Mouse (Mus musculus) heart, embryonic 16.5 days (tissue): ENCODE results near the gene Lrrc29. TPM values are rescaled to one million over a fixed set of nuclear protein-coding genes. Genes with fewer than 3 reads are reported as not detected.

Experiments
- ATAC-seq: fragments of 200-750 bp; cut with Nextera tagmentation; replicated peaks from 2 replicates; pipeline ENCODE4 v1.8.0; 2017; ENCODE audit warnings: moderate number of reproducible peaks; ENCODE audit not compliant: insufficient read depth, low FRiP score; ENCODE audit errors: extremely low read depth
- H3K27ac ChIP-seq: fragments of 300-500 bp; sonication (generic); 2 replicates; pipeline ENCODE4 v1.5.1; 2014; ENCODE audit warnings: mild to moderate bottlenecking, low read length, control low read depth, moderate library complexity
- H3K27me3 ChIP-seq: fragments of 300-500 bp; sonication (generic); 2 replicates; pipeline ENCODE4 v1.6.1; 2014; ENCODE audit warnings: low read length, mixed read lengths; ENCODE audit not compliant: control insufficient read depth, insufficient read depth
- H3K36me3 ChIP-seq: fragments of 300-500 bp; sonication (generic); 2 replicates; pipeline ENCODE4 v1.6.1; 2014; ENCODE audit not compliant: control insufficient read depth, insufficient read depth
- H3K4me1 ChIP-seq: fragments of 300-500 bp; sonication (generic); 2 replicates; pipeline ENCODE4 v1.6.1; 2014; ENCODE audit warnings: low read length, mixed read lengths; ENCODE audit not compliant: control insufficient read depth, insufficient read depth
- H3K4me2 ChIP-seq: fragments of 300-500 bp; sonication (generic); 2 replicates; pipeline ENCODE4 v1.6.1; 2014; ENCODE audit warnings: low read depth, mild to moderate bottlenecking, control low read depth, low read length
- H3K4me3 ChIP-seq: fragments of 300-500 bp; sonication (generic); 2 replicates; pipeline ENCODE4 v1.5.1; 2014; ENCODE audit warnings: mild to moderate bottlenecking, control low read depth, low read length
- H3K9ac ChIP-seq: fragments of 300-500 bp; sonication (generic); 2 replicates; pipeline ENCODE4 v1.6.1; 2014; ENCODE audit warnings: low read length, control low read depth
- H3K9me3 ChIP-seq: fragments of 300-500 bp; sonication (generic); replicated peaks from 2 replicates; pipeline ENCODE4 v1.6.1; 2016; ENCODE audit warnings: low read length; ENCODE audit not compliant: control insufficient read depth
- WGBS: fragments of 180-500 bp; shearing (Covaris S2); extraction: QIAGEN DNeasy Blood & Tissue Kit; methylation state at CpG from one replicate; pipeline ENCODE4 v1.1.7; 2014; 5-methylcytosine and 5-hydroxymethylcytosine counted together
- polyA plus RNA-seq: library from polyadenylated mRNA; unstranded; fragments of >200 nt; fragmentation: Nextera tagmentation; extraction: Ambion mirVana; gene quantifications from 2 replicates; pipeline ENCODE4 v1.2.1, GENCODE M21; 2015

Lrrc29 gene
- polyA plus RNA-seq, 1 experiment from 2014 or later: 0.84 TPM

DNA sequence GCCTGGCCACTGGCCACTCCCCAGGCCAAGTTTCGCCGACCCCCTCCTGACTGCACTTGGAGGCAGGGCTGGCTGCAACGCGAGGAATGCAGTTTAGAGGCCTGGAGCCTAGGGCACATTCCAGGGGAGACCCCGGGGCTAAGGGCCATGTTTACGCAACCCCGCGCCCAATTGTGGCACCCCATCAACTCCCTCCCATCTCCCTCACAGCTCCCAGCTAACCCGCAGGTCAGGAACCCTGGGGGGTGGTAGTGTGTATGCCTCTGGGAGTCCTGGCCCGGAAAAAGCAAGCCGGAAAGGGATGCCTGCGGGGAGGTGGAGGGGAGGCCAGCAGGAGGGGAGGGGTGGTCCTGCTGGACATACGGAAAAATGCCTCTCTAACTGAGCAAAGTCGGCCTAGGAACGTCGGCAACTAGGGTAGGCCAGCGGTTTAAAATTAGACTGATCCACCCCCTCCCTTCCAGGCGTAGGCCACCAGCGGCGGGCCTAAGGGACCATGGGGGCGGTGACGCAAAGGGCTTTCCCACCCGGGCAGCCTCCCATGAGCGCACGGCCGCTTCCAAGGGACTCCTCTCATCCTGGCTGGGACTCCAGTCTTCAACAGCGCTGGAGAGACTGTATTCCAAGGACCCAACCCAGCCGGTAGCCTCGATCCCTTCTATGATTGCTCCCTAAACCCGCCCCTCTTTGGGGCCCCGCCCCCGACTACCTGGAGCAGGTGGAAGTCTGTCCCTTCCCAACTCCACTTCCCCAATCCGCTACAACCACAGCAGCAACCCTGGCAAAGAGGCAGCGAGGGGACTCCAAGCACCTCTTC lies 20.7 kb upstream of the Lrrc29 start:
- peak overlapping the region; percentile 73 for H3K4me3 ChIP-seq
- no peaks in the 10 kb centered on the region for H3K9me3 ChIP-seq
- H3K4me2 ChIP-seq: peak overlapping the region; percentile 87
- peak overlapping the region; percentile 87 for H3K9ac ChIP-seq
- H3K27me3 ChIP-seq: peaks cover 2% of the 10 kb centered on the region; the same call in 1 of the 2 replicates
- H3K27ac ChIP-seq: peak overlapping the region; percentile 92
- H3K4me1 ChIP-seq: peaks cover 44% of the 10 kb centered on the region
- no peaks in the 10 kb centered on the region for H3K36me3 ChIP-seq
- ATAC-seq: peak; percentile 39
- 2% methylated on average over 34 of the region's 34 CpGs for WGBS

DNA sequence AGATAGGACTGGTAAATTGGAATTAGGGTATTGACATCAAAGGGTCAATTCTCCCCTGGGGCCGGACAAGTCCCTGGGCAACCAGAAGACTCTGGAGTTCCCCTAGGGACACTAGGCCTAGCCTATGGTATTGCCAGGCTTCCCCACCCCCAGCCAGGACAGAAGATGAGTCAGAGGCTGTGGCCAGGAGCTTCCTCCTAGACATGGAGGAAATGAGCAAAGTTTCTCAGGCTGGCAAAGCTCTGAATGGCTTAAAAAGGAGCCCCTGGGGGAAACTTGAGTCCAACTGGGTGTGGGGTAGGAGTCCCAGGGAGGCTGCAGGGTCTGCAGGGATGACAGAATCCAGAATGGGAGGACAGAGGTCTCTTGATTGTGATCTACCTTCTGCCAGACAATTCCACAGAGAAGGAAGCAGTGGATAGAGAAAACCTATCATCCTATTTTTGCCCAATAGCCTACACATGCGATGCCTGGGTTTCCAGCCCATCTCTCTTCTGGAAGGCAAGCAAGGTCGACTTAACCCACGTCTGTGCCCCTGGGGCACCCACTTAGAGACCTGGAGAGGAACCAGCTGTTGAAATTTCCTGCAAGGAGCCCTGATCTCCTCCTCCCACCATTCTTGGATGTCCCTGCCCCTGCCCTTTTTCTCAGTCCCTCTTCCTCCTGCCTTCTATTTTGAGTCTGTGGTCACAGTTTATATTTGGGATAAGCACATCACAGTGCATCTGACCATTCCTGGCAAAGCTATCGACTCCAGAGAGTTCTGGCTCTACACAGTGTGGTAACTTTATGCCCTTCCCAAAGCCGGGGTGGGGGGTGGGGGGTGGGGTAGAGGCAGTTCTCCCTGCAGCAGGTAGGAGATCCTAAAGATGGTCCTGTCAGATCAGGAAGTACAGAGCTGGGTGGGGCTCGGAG lies 19.2 kb upstream of the Lrrc29 start:
- no peaks in the 10 kb centered on the region for H3K9me3 ChIP-seq
- H3K4me2 ChIP-seq: peak overlapping the region; percentile 87
- peak overlapping the region; percentile 53 for H3K9ac ChIP-seq
- peak overlapping the region; percentile 92 for H3K27ac ChIP-seq
- H3K4me3 ChIP-seq: no peak overlapping the region; the same call in 1 of the 2 replicates
- 40% methylated on average over 7 of the region's 7 CpGs for WGBS
- ATAC-seq: no peak
- peaks cover 47% of the 10 kb centered on the region for H3K4me1 ChIP-seq
- no peaks in the 10 kb centered on the region for H3K36me3 ChIP-seq
- no peaks in the 10 kb centered on the region for H3K27me3 ChIP-seq

DNA sequence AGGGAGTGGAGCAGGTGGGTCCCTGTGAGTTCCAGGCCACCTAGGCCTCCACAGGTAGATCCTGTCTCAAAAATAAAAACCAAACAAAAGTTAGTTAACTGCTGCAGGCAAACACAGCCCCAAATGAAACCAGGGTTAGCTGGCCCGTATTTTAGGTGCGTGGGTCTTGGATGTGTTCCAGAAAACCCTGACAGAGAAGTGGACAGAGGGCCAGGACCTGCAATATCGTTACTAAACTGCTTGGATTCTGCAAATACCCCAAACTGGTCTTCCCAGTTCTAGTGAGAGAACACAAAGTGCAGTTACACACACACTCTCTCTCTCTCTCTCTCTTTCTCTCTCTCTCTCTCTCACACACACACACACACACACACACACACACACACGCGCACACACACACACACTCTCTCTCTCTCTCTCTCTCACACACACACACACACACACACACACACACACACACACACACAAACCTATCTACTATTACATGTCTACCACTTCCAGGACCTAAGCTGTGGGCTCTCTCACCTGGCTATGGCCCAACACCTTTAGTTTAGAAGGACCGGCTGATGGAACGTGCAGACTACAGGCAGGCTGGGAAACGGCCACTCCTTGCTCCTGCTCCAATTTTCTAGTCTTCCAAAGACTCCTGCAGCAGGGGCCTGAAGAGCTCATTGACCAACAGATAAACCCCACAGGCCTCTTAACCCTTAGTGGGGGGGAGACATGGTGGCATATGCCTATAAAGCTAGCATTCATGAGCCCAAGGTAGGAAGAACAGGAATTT lies 17.9 kb upstream of the Lrrc29 start:
- Histone ChIP-seq H3K4me3 (no peak overlapping the region), H3K9me3 (no peaks in the 10 kb centered on the region), H3K27me3 (no peaks in the 10 kb centered on the region), H3K4me1 (peaks cover 50% of the 10 kb centered on the region), H3K36me3 (no peaks in the 10 kb centered on the region), H3K9ac (no peak overlapping the region), H3K4me2 (peak overlapping the region; percentile 14; the same call in 1 of the 2 replicates), H3K27ac (no peak overlapping the region)
- 46% methylated on average over 8 of the region's 8 CpGs for WGBS
- ATAC-seq: no peak

DNA sequence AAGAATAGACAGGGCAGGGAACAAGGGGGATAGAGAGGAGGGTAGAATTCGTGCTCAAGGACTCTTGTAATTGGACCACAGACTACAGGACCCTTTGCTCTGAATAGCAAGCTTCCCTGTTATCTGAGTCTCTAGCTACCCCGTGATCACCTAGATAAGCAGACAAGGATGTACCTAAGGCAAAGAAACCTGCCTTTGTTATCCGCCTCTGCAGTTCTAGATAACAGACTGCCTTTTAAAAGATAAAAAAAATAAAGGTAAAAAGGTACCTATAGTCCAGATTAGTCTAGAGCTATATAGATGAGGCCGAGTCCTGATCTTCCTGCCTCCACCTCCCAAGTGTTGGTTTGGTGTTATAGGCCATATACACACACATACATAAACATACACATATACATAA lies 16.7 kb upstream of the Lrrc29 start:
- no peaks in the 10 kb centered on the region for H3K9me3 ChIP-seq
- no peak overlapping the region for H3K9ac ChIP-seq
- no peak overlapping the region for H3K4me2 ChIP-seq
- H3K36me3 ChIP-seq: no peaks in the 10 kb centered on the region
- H3K4me1 ChIP-seq: peaks cover 54% of the 10 kb centered on the region
- no peak overlapping the region for H3K4me3 ChIP-seq
- H3K27me3 ChIP-seq: no peaks in the 10 kb centered on the region
- WGBS: 66% methylated on average over 4 of the region's 4 CpGs
- no peak overlapping the region for H3K27ac ChIP-seq
- ATAC-seq: no peak

DNA sequence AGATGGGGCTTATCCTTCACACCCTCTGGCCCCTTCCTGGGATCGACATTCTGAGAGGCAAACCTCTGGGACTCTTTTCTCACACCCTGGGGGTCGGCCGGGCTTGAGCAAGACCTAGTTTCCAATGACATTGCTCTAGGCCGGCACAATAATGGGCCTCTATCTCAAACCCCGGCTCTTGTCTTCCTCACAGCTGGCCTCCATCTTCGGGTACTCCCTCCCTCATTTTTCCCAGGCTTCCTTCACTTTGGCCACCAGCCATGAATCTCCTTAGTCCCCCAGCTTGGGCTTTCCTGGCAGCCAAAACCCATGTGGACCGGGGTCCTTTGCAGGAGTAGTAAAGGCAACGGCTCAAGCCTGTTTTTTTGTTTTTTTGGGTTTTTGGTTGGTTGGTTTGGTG lies 15.3 kb upstream of the Lrrc29 start:
- Histone ChIP-seq H3K9me3 (no peaks in the 10 kb centered on the region), H3K9ac (no peak overlapping the region), H3K27ac (peak overlapping the region; percentile 30), H3K36me3 (peaks cover 8% of the 10 kb centered on the region), H3K4me2 (no peak overlapping the region), H3K4me3 (no peak overlapping the region), H3K27me3 (no peaks in the 10 kb centered on the region), H3K4me1 (peaks cover 50% of the 10 kb centered on the region)
- no peak for ATAC-seq
- 22% methylated on average over 8 of the region's 8 CpGs for WGBS

DNA sequence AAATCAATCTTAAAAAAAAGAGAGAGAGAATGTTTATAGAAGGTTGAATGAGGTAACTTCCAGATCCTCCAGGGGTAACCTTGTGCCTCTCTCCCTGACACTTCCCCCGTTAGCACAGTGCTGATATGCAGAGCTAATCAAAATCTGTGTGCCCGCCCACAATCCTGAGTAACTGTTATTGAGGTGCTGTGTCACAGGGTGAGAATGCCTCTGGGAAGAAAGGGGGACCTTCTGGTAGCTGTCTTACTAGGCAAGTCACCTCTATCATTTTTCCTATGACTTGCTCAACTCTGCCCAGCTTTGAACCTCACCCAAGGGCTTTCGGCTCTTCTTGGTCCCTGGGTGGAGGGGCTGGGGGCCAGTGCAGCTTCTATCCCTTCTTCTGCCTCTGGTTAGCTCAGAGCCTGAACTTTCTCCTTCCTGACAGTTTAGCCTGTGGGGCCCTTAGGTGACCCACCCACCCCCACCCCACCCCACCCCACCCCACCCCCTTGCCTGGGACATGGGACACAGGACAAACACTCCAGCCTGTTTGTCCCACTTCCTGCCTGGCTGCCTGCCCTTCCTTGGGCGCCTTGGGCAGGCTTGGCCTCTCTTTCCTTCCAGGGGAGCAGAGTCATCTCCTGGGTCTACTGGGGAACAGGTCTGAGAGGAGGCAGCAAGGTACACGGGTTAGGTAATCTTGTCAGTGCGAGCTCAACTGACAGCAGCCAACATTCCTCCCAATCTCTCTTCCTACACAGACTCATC lies 14.0 kb upstream of the Lrrc29 start:
- H3K36me3 ChIP-seq: peaks cover 19% of the 10 kb centered on the region
- H3K9me3 ChIP-seq: no peaks in the 10 kb centered on the region
- no peak overlapping the region for H3K9ac ChIP-seq
- H3K4me3 ChIP-seq: no peak overlapping the region
- no peaks in the 10 kb centered on the region for H3K27me3 ChIP-seq
- H3K4me2 ChIP-seq: 0 out of 2 replicates have a peak overlapping the region, but pooled peaks have one; percentile 7
- peak overlapping the region; percentile 38 for H3K27ac ChIP-seq
- WGBS: 42% methylated on average over 6 of the region's 6 CpGs
- H3K4me1 ChIP-seq: peaks cover 37% of the 10 kb centered on the region
- ATAC-seq: 0 out of 2 replicates have a peak, but pooled peaks have one; percentile 15

DNA sequence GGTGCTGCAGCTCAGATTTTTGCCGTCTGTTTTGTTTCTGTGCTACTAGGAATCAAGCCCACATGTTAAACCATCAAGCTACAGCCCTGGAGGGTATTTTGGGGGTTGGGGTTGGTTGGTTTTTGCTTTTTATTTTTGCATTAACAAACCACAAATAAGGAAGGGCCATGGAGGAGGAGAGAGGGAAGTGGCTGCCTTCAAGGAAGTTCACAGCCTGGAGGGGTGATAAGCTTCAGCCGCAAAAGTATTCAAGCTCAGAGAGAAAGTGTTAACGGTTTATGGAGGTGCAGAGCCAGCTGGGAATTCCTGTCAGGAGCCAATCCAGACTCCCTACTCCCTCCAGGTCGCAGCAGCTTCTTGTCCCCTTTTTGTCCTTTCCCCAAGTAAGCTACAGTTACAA lies 12.9 kb upstream of the Lrrc29 start:
- no peak for ATAC-seq
- no peaks in the 10 kb centered on the region for H3K27me3 ChIP-seq
- peaks cover 27% of the 10 kb centered on the region for H3K4me1 ChIP-seq
- no peak overlapping the region for H3K4me3 ChIP-seq
- H3K36me3 ChIP-seq: peaks cover 29% of the 10 kb centered on the region
- WGBS: 15% methylated on average over 4 of the region's 4 CpGs
- H3K27ac ChIP-seq: peak overlapping the region; percentile 46; the same call in 1 of the 2 replicates
- H3K4me2 ChIP-seq: no peak overlapping the region
- H3K9ac ChIP-seq: 0 out of 2 replicates have a peak overlapping the region, but pooled peaks have one; percentile 13
- H3K9me3 ChIP-seq: no peaks in the 10 kb centered on the region
